Mouse (Mus musculus) left cerebral cortex, adult 9 months (tissue): Measurements from ENCODE around the gene Vps37d.

Experiments
- DNase-seq, 2 experiments: peaks; one replicate each; pipeline ENCODE4 v3.0.0; 2022; ENCODE audit warnings: low spot score in 2 of 2

Gene Vps37d

GRCm38 (mm10) chr5:135077564-135078481 lies at the start of gene Vps37d:
Gene Vps37d (minus strand): TSS chr5:135078266.
- DNase-seq = peak; percentile 70 to 92

DNA sequence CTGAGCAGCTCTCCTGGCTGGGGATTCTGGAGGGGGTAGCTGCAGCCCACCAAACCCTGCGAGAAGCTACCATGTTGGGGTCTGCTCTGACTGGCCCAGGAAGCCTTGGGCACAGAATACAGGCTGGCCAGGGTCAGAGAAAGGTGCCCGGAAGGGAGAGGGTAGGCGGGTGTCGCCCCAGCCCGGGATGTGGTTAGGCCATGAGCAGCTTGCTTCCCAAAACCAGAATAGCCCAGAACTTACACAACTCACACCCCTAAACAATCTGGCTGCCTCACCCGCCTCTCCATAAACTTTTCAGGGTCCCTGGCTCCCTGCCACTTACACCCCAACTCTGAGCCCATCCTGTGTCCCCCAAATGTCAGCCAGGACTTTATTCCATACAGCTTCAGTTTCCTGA lies 49.6 kb upstream of the Vps37d start:
- peak in 1 of 2 experiments; percentile 24 for DNase-seq

DNA sequence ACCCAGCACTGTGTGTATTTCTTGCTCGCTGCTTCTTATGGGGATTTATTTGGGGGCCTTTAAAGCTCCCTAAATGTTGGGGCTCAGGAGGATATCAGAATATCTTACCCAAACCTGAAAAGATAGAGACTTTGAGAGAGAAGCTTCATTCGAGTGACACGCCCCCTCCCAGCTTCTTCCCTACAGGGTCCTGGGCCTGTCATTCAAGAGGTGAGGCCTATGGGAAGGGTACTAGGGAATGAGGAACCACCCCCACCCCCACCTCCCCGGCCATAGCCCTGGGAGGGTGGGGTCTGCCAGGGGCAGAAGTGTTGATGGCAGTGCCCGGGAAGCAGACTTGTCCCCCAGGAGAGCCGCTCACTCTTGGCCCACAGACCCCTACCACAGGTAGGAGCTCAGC lies 48.1 kb upstream of the Vps37d start:
- DNase-seq = peak in 1 of 2 experiments; percentile 39

DNA sequence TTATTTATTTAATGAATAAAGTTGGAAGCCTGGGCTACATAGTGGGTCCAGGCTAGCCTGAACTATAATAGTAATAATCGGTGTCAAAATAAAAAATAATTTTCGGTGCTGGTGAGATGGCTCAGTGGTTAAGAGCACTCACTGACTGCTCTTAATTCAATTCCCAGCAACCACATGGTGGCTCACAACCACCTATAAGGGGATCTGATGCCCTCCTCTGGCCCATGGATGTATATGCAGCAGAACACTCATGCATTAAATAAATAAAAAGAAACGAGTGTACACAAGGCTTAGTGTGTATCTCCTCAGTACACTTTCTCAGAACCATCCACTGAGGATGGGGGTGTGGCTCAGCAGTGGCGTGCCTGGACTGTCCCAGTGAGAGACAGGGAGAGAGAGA lies 42.7 kb upstream of the Vps37d start:
- no peak for DNase-seq

- peak in 1 of 2 experiments; percentile 35 for DNase-seq
Measured at GRCm38 (mm10) chr5:135118589-135119081, 40.6 kb upstream of the Vps37d start.

- DNase-seq = no peak
Measured at GRCm38 (mm10) chr5:135115241-135115640, 37.2 kb upstream of the Vps37d start.

GRCm38 (mm10) chr5:135113782-135114181 lies 35.7 kb upstream of the Vps37d start:
- no peak for DNase-seq

GRCm38 (mm10) chr5:135109976-135110375 lies 31.9 kb upstream of the Vps37d start:
- no peak for DNase-seq

- no peak for DNase-seq
Measured at GRCm38 (mm10) chr5:135109426-135109825, 31.4 kb upstream of the Vps37d start.

DNA sequence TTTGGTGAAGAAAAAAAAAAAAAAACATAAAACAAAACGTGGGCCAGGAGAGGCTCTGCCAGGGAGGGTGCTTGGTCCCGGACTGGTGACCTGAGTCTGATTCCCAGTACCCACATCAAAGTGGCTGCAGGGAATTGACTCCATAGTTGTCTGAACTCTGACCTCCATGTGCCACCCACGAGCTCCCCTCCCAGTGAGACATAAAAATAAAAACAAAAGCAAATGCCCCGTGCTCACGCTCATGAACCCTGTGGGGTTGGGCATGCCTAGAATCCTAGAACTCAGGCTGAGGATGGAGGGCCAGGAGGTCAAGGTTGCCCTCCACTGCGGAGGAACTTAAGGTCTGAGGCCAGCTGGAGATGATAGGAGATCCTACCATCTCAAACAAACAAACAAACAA lies 31.0 kb upstream of the Vps37d start:
- no peak for DNase-seq

DNA sequence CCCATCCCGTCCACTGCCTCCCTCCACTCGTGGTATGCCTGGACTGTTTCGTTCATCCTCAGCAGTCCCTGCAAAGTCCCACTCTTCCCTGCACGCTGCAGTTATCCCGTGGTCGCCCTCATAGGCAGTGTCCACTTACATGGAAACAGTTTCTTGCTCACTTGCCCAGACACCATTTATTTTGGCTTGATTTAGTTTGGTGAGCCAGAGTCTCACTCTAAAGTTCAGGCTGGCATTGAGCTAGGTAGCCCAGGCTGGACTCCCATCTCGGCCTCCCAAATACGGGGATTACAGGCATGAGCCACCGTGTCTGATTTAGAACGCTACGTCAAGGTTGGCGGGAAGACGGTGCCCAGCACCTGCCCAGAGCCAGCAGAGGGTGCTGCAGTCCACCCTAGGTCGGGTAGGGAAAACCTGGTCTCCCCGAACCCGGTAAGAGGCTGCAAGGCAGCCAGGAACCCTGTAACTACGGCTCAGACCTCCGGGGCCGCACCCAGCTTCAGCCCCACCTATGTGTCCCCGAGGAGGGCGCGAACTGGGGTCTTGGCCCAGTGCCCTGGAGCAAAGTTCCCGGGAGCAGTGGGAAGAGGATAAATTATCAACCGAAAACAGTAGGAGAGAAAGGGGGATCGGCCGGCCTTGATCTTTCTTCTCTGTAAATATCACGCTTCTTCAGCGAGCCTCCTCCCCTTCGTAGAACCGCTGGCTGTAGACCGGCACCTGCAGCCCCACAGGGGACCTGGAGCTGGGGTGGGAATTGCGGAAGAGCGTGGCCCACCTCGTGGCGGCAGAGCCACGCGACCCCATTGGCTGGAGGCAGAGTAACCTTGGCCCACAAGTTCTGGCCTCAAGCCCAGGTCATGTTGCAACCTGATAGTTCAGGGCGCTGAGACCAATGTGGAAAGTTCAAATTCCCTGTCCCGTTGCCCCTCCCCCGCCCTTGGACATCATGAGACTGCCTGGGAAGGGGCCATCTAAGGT lies 29.7 kb upstream of the Vps37d start:
- DNase-seq = peak in 1 of 2 experiments; percentile 11

DNA sequence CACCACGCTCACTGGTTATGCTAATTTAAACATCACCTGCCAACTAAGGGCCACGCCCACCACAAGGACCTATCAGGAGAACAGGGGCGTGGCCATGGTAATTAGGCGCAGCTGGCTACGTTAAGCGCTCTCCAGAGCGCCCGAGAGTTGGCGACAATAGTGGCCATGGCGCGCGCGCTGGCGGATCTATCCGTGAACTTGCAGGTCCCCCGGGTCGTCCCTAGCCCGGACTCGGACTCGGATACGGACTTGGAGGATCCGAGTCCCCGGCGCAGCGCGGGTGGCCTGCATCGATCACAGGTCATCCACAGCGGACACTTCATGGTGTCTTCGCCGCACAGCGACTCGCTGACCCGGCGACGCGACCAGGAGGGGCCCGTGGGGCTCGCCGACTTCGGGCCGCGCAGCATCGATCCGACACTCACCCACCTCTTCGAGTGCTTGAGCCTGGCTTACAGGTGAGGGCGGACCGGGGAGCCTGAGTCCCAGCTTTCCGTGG lies 28.7 kb upstream of the Vps37d start:
- peak in 1 of 2 experiments; percentile 58 for DNase-seq

- DNase-seq = no peak
Measured at GRCm38 (mm10) chr5:135103999-135104660, 26.1 kb upstream of the Vps37d start.

DNA sequence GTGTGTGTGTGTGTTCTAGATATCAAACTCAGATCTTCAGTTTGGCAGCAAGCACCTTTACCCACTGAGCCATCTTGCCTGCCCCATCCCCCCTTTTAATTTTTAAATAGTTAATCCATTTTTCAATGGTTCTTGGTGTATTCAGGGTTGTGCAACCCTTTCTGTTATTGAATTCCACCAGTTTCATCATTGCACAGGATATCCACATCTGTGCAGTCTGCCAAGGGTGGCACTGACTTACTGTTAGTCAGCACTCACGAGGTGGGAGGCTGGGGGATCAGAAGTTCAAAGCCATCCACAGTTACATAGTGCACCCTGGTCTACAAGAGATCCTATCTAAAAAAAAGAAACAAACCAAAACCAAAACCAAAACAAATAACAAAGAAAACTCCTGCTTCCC lies 22.9 kb upstream of the Vps37d start:
- no peak for DNase-seq

DNA sequence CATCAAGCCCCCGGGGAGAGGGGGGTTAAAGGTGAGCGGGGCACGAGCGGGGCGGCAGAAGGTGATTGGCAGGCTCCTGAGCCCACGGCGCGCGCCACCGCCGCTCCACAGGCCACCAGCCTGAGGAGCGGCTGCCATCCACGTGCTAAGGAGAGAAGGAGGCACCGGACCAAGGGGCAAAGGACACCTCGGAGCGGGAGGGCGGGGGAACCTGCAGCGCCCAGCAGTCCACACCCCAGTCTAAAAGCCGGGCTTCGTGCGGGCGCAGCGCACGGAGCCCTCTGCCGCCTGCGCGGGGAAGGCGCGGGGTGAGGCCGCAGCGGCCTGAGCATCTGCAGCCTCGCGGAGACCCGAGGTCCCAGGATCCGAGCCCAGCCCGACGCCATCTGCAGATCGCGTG lies 11.6 kb upstream of the Vps37d start, which contains the start of gene Mlxipl:
Gene Mlxipl (plus strand): TSS at position 238 of the 400 bp plus-strand sequence.
- DNase-seq = no peak

DNA sequence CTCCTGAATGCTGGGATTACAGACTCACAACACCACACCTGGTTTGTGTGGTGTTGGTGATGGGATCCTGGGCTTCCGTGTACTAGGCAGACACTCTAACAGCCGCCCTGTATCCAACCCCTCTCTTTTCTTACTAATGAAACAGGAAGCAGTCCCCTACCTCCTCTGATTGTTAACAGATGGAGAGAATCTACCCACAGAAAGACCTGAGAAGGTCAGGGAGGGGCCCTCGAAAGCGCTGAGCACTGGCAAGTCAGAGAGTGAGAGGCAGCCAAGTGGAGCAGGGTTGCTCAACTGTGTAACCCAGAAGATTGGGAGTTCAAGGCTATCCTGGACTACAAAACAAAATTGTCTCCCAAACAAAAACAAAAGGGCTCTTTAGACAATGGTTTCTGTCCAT lies 8.8 kb upstream of the Vps37d start:
- no peak for DNase-seq

- no peak for DNase-seq
Measured at GRCm38 (mm10) chr5:135080539-135080938, 2.5 kb upstream of the Vps37d start.

DNA sequence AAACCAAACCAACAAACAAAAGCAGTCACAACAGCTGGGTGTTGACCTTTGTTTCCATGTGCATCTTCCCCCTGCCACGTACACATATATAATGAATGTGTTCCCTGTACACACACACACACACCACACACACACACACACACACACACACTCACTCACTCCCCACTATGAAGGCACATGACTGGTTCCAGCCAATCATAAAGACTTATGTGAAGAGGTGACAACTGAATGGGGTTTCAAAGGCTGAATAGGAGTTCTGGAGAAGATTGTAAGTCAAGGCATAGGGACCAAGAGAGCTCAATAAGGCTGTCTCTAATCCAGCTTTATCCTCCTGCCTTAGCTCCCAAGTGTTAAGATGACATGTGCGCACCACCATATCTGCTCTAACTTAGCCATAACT lies 1.5 kb upstream of the Vps37d start:
- DNase-seq = no peak

DNA sequence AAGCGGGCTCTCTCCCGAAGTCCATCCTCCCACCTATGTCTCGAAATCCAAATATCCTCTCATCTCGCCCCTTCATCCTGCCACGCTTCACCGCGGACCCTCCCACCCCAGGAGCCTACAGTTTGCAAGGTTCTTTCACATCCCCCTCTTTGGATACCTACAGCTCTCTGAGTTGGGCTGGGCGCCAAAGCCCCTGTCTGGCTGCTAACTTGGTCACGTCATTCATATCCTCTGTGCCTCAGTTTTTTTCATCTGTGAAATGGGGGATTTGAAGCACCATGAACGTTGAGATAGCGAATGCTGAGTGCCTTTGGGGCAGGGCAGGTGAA lies 380 bp upstream of the Vps37d start:
- no peak for DNase-seq

- peak in 1 of 2 experiments; percentile 31 for DNase-seq
Measured at GRCm38 (mm10) chr5:135076931-135077505, 1.0 kb downstream of the Vps37d start.

DNA sequence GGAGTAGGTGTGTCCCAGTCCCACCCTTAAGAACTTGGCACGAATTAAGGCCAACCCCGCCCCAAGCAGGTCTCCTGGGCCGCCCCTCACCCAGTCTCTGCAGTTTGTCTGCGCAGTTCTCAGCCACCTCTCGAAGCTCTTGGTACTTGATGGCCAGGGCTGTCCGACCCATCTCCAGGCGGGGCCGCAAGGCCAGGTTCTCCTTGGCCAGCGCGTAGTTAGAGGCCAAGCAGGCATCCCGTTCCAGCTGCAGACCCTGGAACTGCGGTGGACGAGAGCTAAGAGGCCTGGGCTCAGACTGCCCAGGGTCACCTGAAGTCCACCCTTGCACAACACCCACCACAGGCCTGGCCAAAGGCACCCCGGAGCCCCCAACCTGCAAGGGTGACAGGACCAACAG lies 1.7 kb downstream of the Vps37d start:
- DNase-seq = no peak
